Mouse (Mus musculus): ENCODE measurements around the gene Gli3. TPM values are rescaled to one million over a fixed set of nuclear protein-coding genes. Genes with fewer than 3 reads are reported as not detected.

Gli3 gene
- polyA plus RNA-seq, 1 experiment from 2014 or later, result 0.22 TPM

GRCm38 (mm10) chr13:15550731-15551130 lies 87.7 kb downstream of the Gli3 start:
- no peak for TF ChIP-seq CTCF (IDR thresholded peaks at IDR 0.05; ENCODE audit: low read depth)
- no peak for TF ChIP-seq EP300 (IDR thresholded peaks at IDR 0.05; ENCODE audit: low read depth)
- 69% methylated on average over 6 of the region's 6 CpGs for WGBS (ENCODE audit: insufficient replicate concordance)

GRCm38 (mm10) chr13:15552009-15552408 lies 89.0 kb downstream of the Gli3 start:
- ATAC-seq (no peak), DNase-seq (no peak)
- H3K9me3 ChIP-seq (ENCODE audit: low read length), result no peaks in the 10 kb centered on the region
- H3K4me2 ChIP-seq (ENCODE audit: low read depth, low read length), result no peak overlapping the region
- H3K27me3 ChIP-seq (ENCODE audit: insufficient read depth, low read length), result no peaks in the 10 kb centered on the region
- no peak overlapping the region for H3K27ac ChIP-seq (ENCODE audit: low read depth)
- no peak overlapping the region for H3K4me3 ChIP-seq (ENCODE audit: low read depth, low read length)
- no peaks in the 10 kb centered on the region for H3K36me3 ChIP-seq (replicated peaks; ENCODE audit: insufficient read depth, low read length)
- 79% methylated on average over 3 of the region's 3 CpGs for WGBS (ENCODE audit: insufficient replicate concordance)
- H3K4me1 ChIP-seq (ENCODE audit: insufficient read depth), result no peaks in the 10 kb centered on the region
- H3K9ac ChIP-seq (replicated peaks), result no peak overlapping the region
- TF ChIP-seq EP300 (IDR thresholded peaks at IDR 0.05; ENCODE audit: low read depth) (no peak), CTCF (IDR thresholded peaks at IDR 0.05; ENCODE audit: low read depth) (no peak)

More at GRCm38 (mm10) chr13:15550731-15551130, 87.7 kb downstream of the Gli3 start:
- Histone ChIP-seq H3K27me3 (ENCODE audit: insufficient read depth, low read length) (no peaks in the 10 kb centered on the region), H3K27ac (ENCODE audit: low read depth) (no peak overlapping the region), H3K36me3 (replicated peaks; ENCODE audit: insufficient read depth, low read length) (no peaks in the 10 kb centered on the region), H3K9me3 (ENCODE audit: low read length) (no peaks in the 10 kb centered on the region), H3K9ac (replicated peaks) (no peak overlapping the region), H3K4me3 (ENCODE audit: low read depth, low read length) (no peak overlapping the region), H3K4me1 (ENCODE audit: insufficient read depth) (no peaks in the 10 kb centered on the region), H3K4me2 (ENCODE audit: low read depth, low read length) (no peak overlapping the region)
- no peak for ATAC-seq
- DNase-seq, result no peak

- no peaks in the 10 kb centered on the region for H3K4me1 ChIP-seq (ENCODE audit: insufficient read depth)
- no peak overlapping the region for H3K4me2 ChIP-seq (ENCODE audit: low read depth, low read length)
- no peaks in the 10 kb centered on the region for H3K27me3 ChIP-seq (ENCODE audit: insufficient read depth, low read length)
- TF ChIP-seq CTCF (IDR thresholded peaks at IDR 0.05; ENCODE audit: low read depth) (peak; percentile 15; the same call in 1 of the 2 replicates), EP300 (IDR thresholded peaks at IDR 0.05; ENCODE audit: low read depth) (no peak)
- 22% methylated on average over 2 of the region's 2 CpGs for whole genome bisulfite sequencing (ENCODE audit: insufficient replicate concordance)
- H3K9me3 ChIP-seq (ENCODE audit: low read length), result no peaks in the 10 kb centered on the region
- H3K9ac ChIP-seq (replicated peaks), result no peak overlapping the region
- H3K4me3 ChIP-seq (ENCODE audit: low read depth, low read length), result no peak overlapping the region
- H3K36me3 ChIP-seq (replicated peaks; ENCODE audit: insufficient read depth, low read length), result no peaks in the 10 kb centered on the region
- ATAC-seq (no peak), DNase-seq (no peak)
- H3K27ac ChIP-seq (ENCODE audit: low read depth), result no peak overlapping the region
These were observed 93.6 kb downstream of the Gli3 start for GRCm38 (mm10) chr13:15556646-15557098.

GRCm38 (mm10) chr13:15561441-15561840 lies 98.4 kb downstream of the Gli3 start:
- H3K4me1 ChIP-seq (ENCODE audit: insufficient read depth), result no peaks in the 10 kb centered on the region
- H3K9me3 ChIP-seq (ENCODE audit: low read length), result no peaks in the 10 kb centered on the region
- H3K4me3 ChIP-seq (ENCODE audit: low read depth, low read length), result no peak overlapping the region
- TF ChIP-seq CTCF (IDR thresholded peaks at IDR 0.05; ENCODE audit: low read depth) (no peak), EP300 (IDR thresholded peaks at IDR 0.05; ENCODE audit: low read depth) (no peak)
- no peak for ATAC-seq
- H3K9ac ChIP-seq (replicated peaks), result no peak overlapping the region
- no peak overlapping the region for H3K4me2 ChIP-seq (ENCODE audit: low read depth, low read length)
- no peaks in the 10 kb centered on the region for H3K36me3 ChIP-seq (replicated peaks; ENCODE audit: insufficient read depth, low read length)
- DNase-seq, result no peak
- WGBS (ENCODE audit: insufficient replicate concordance), result 54% methylated on average over 3 of the region's 3 CpGs
- H3K27ac ChIP-seq (ENCODE audit: low read depth), result no peak overlapping the region
- no peaks in the 10 kb centered on the region for H3K27me3 ChIP-seq (ENCODE audit: insufficient read depth, low read length)

GRCm38 (mm10) chr13:15570908-15571568 lies 108.0 kb downstream of the Gli3 start:
- TF ChIP-seq CTCF (IDR thresholded peaks at IDR 0.05; ENCODE audit: low read depth) (no peak), EP300 (IDR thresholded peaks at IDR 0.05; ENCODE audit: low read depth) (no peak)
- Histone ChIP-seq H3K4me3 (ENCODE audit: low read depth, low read length) (no peak overlapping the region), H3K4me2 (ENCODE audit: low read depth, low read length) (no peak overlapping the region), H3K36me3 (replicated peaks; ENCODE audit: insufficient read depth, low read length) (no peaks in the 10 kb centered on the region), H3K27me3 (ENCODE audit: insufficient read depth, low read length) (no peaks in the 10 kb centered on the region), H3K4me1 (ENCODE audit: insufficient read depth) (no peaks in the 10 kb centered on the region), H3K27ac (ENCODE audit: low read depth) (no peak overlapping the region), H3K9ac (replicated peaks) (no peak overlapping the region), H3K9me3 (ENCODE audit: low read length) (no peaks in the 10 kb centered on the region)
- ATAC-seq (no peak), DNase-seq (no peak)
- WGBS (ENCODE audit: insufficient replicate concordance), result 30% methylated on average over 15 of the region's 15 CpGs

GRCm38 (mm10) chr13:15577133-15577917 lies 114.3 kb downstream of the Gli3 start:
- ATAC-seq (no peak), DNase-seq (no peak)
- 75% methylated on average over 8 of the region's 8 CpGs for WGBS (ENCODE audit: insufficient replicate concordance)
- H3K9ac ChIP-seq (replicated peaks), result no peak overlapping the region
- H3K9me3 ChIP-seq (ENCODE audit: low read length), result no peaks in the 10 kb centered on the region
- H3K36me3 ChIP-seq (replicated peaks; ENCODE audit: insufficient read depth, low read length), result no peaks in the 10 kb centered on the region
- TF ChIP-seq CTCF (IDR thresholded peaks at IDR 0.05; ENCODE audit: low read depth), result no peak
- TF ChIP-seq EP300 (IDR thresholded peaks at IDR 0.05; ENCODE audit: low read depth), result no peak
- H3K4me3 ChIP-seq (ENCODE audit: low read depth, low read length), result no peak overlapping the region
- no peak overlapping the region for H3K4me2 ChIP-seq (ENCODE audit: low read depth, low read length)
- no peaks in the 10 kb centered on the region for H3K4me1 ChIP-seq (ENCODE audit: insufficient read depth)
- H3K27ac ChIP-seq (ENCODE audit: low read depth), result no peak overlapping the region
- H3K27me3 ChIP-seq (ENCODE audit: insufficient read depth, low read length), result no peaks in the 10 kb centered on the region
